Mouse (Mus musculus): ENCODE results near the gene Endov.

The Endov gene

GRCm38 (mm10) chr11:119516677-119517361 is 25.7 kb downstream of the Endov start:
- DNase-seq (ENCODE audit: low spot score) = no peak

DNA sequence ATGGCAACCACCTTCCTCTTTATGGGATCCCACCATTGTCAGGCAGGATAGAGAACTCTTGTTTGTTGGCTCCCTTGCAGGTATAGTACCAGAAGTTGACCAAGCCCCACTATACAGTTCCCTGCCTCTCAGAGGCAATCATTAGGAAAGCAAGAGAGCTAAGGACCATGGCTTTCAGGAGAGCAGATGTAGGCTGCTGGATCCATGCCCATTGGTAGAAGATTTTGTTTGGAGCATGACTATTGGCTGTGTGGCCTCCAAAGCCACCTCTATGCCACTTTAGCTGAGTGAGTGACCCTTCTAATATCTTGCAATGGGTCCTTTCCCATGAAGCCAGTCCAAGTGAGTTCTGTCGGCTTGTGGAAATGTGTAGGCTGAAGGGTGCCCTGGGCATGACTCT is 28.2 kb downstream of the Endov start:
- DNase-seq (ENCODE audit: low spot score) = no peak

GRCm38 (mm10) chr11:119520005-119520712 is 29.0 kb downstream of the Endov start:
- no peak for DNase-seq (ENCODE audit: low spot score)

- DNase-seq (ENCODE audit: low spot score) = no peak
These were observed 29.5 kb downstream of the Endov start for GRCm38 (mm10) chr11:119520713-119521063.

- DNase-seq (ENCODE audit: low spot score) = no peak
These were observed 31.0 kb downstream of the Endov start for GRCm38 (mm10) chr11:119521920-119522710.

GRCm38 (mm10) chr11:119522779-119523178 is 31.6 kb downstream of the Endov start:
- DNase-seq (ENCODE audit: low spot score) = no peak

GRCm38 (mm10) chr11:119523392-119523791 is 32.2 kb downstream of the Endov start:
- DNase-seq (ENCODE audit: low spot score) = no peak

- DNase-seq (ENCODE audit: low spot score) = peak; percentile 79
These were observed 33.4 kb downstream of the Endov start for GRCm38 (mm10) chr11:119524545-119524949.

DNA sequence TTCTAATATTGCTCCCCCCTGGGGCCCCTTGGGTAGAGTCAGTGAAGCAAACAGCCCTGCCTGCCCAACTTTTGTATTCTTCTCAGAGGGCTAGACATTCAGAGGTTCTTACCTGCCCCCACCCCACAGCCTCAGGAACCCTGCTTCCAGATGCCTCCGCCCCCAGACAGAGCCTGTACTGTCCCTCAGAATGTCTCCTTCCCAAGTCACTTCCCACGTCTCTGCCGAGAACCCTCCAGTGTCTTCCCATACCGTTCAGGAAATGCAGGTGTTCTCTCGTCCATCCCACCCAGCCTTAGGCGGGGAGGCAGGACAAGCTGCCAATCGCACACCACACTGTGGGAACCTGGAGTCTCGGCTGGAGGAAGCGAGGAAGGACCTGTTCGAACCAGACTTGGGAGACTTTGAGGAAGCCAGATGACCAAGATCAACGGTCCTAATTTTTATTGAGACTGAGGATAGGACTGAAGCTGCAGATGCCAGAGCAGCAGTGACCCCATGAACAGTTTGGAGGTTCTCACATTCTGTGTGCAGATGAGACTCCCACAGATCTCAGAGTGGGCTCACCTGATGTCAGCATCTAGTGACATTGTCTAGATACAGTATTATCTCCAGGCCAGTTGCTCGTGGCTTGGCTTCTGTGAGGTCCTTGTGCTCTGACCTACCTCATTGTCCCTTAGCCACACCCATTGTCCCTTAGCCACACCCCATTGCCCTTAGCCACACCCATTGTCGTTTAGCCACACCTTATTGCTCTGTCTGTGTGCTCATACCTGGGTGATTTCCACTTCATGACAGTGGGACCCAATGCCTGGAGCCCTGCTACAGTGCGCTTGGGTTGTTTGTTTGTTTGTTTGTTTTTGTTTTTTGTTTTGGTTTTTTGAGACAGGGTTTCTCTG is 35.2 kb downstream of the Endov start:
- DNase-seq (ENCODE audit: low spot score) = no peak

- DNase-seq (ENCODE audit: low spot score) = no peak
These were observed 37.8 kb downstream of the Endov start for GRCm38 (mm10) chr11:119528930-119529329.

GRCm38 (mm10) chr11:119532460-119532859 is 41.3 kb downstream of the Endov start:
- DNase-seq (ENCODE audit: low spot score) = no peak

DNA sequence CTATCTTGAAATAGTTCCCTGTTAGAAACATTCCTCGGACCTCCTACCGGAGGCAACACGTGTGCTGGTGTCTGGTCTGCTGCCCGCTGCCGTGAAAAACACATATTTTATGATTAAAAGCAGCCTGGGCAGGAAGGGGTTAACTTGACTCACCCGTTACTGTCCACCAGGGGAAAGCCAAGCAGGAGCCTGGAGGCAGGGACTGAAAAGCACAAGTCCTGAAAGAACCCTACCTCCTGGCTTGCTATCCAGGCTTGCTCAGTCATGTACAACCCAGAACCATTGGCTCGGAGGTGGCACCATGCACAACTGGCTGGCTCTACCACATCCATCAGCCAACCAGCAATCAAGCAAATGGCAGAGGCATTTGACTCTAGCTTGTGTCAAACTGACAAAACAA is 42.6 kb downstream of the Endov start:
- DNase-seq (ENCODE audit: low spot score) = no peak

- no peak for DNase-seq (ENCODE audit: low spot score)
These were observed 48.8 kb downstream of the Endov start for GRCm38 (mm10) chr11:119539944-119540343.

GRCm38 (mm10) chr11:119540560-119540959 is 49.4 kb downstream of the Endov start:
- DNase-seq (ENCODE audit: low spot score) = no peak

DNA sequence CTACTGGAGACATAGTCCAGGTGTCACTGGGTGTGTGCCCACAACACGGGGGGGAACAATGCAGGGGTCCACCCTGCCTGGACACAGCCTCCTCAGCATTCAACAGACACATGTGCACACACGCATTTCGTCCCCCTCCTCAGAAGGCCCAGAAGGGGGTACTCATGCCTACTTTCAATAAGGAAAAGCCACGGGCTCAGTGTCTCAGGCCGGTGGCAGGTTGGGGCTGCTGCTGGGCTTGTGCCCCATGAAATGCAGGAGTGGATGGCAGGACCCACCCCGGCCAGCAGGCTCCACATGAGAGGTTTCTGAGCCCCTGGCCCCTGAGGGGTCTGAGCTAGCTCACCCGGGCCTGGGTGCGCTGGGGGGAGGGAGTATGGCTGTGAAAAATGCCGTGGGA is 49.9 kb downstream of the Endov start:
- no peak for DNase-seq (ENCODE audit: low spot score)

GRCm38 (mm10) chr11:119542371-119542770 is 51.2 kb downstream of the Endov start:
- no peak for DNase-seq (ENCODE audit: low spot score)

GRCm38 (mm10) chr11:119542886-119543285 is 51.7 kb downstream of the Endov start:
- no peak for DNase-seq (ENCODE audit: low spot score)

- DNase-seq (ENCODE audit: low spot score) = no peak
These were observed 52.8 kb downstream of the Endov start for GRCm38 (mm10) chr11:119543816-119544517.

DNA sequence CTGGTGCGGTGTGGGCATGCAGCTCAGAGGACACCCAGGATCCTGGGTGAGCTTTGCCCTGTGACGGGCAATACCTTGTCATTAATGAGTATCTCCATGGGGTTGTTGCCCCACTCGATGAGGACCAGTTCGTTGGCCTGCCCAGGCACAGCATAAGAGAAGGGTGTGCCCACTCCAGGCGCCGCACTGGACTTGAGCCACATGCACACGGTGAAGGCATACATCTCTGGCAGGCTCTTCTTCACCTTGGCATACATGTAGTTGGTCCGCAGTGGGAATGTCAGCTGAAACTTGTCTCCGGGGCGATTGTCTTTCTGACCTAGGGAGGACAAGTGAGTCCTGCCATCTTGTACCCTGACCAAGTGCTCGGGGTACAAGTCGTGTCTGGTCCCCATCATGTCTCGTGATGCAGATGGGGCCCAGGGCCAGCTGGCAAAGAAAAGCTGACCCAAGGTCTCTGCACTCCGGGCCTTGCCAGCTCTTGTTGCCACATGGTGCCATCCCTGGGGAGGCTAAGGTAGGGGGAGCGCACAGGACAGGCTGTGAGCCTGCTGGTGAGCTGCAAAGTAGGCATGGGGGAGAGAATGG is 53.5 kb downstream of the Endov start:
- no peak for DNase-seq (ENCODE audit: low spot score)

GRCm38 (mm10) chr11:119545281-119545680 is 54.1 kb downstream of the Endov start:
- no peak for DNase-seq (ENCODE audit: low spot score)
